Mouse (Mus musculus) inflammation-experienced regulatory T-cells, adult 16 weeks (primary cell): ENCODE results near the gene Rsrc2. TPM values are rescaled to one million over a fixed set of nuclear protein-coding genes. Genes with fewer than 3 reads are reported as not detected.

ENCODE experiments used
- polyA plus RNA-seq: library from polyadenylated mRNA; unstranded; fragments of 100-300 nt; shearing (Covaris generic); gene quantifications from one replicate; pipeline ENCODE4 v1.2.1, GENCODE M21; 2017

The Rsrc2 gene
- 207 TPM for polyA plus RNA-seq

DNA sequence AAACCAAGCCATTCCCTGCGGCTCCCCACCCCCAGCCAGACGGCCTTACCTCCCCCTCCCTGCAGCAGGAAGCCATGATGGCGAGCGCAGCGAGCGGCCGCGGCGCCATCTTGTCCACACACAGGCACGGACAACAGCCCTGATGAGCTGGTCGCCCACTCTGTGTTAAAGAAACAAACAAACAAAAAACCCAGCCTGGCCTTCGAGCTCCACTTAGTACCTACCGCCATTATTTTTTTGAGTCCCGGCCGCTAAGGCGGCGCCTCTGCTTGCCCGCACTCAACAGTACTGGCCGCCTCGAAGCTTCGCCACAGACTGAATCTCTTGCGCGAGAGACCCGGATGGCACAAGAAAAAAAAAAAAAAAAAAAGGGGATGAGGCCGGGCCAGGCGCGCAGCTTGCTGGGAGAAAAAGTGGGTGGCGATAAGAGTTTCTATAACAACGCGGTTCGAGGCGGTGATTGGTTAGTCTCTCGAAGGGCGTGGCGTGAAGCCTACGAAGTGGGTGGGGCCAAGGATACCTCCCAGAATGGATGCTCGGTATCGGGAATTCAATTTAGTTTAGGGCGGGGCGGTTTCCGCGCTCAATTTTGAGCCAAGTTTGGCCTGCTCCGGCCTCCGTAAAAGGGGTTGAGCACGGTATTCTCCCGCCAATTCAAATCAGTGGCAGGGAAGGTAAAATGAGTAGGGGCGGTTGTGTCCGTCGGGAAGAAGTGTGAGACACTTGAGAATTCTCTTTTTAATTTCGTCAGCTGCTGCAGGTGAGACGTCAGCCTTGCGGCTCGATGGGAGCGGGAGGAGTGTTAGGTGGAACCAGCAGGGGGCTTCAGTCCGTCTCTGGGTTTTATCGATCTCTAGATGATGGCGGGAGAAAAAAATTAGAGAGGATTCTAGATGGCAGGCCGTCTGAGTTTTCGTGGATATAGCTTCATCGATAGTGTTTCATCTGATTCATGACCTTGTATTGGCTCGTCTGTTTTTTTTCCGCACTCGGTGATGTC, at the start of gene Rsrc2, which contains the start of gene Kntc1:
TSS of gene Rsrc2 (minus strand) at position 350 of the 1,000 bp plus-strand sequence.
TSS of gene Kntc1 (plus strand) at position 652 of the 1,000 bp plus-strand sequence.

GRCm38 (mm10) chr5:123720328-123721311, 28.6 kb downstream of the Rsrc2 start, which contains the start of gene Zcchc8:
Gene Zcchc8 (minus strand): TSS chr5:123721100.

DNA sequence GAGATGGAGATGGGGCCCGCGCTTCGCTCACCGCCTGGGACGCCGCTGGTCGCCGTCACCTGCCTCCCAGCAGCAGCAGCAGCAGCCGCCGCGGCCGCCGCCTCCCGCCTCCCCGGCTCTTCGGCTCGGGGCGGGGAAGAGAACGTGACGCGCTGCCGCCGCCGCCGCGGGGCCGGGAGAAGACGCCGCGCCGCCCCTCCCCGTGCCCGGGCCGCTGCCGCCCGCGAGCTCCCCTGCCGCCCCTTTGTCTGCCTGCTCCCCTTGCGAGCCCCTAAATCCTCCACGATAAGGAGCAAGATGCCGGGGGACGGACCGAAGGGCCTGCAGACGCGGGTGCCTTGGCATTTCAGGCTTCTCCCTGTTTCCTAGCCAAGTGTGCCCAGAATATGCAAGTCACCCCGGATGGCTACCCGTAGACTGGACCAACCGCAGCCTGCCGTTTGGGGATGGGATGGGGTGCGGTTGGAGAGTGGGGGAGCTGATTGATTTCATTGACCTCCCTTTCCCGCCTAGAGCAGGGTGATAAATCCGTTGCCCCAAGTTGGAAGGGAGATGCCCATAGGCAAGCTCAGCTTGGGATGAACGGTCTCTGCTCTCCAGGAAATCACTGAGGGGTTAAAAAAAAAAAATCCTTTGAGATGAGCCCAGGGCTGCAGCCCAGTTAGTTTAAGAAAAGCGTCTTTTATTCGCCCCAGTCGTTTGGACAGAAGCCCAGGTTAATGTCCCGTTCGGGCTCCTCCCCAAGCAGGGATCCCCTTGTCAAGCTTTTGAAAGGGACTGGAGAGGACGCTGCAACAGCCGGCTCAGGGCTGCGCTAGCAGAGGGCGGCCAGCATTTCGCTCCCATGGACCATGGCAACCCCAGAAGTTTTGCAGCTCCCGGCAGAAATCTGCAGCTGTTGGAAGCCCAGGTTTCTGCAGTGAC, 64.7 kb downstream of the Rsrc2 start, which contains the start of gene Clip1:
TSS of gene Clip1 (minus strand) at position 398 of the 924 bp plus-strand sequence.

Other genes with a start within 250 kb of the Rsrc2 start
- gene B3gnt4, start 239.0 kb downstream of the Rsrc2 start, polyA plus RNA-seq, result 0.79 TPM
- 129 TPM for gene Diablo, start 225.2 kb downstream of the Rsrc2 start, polyA plus RNA-seq
- not detected for gene Gm49027, start 223.9 kb downstream of the Rsrc2 start, polyA plus RNA-seq
- 55.3 TPM for gene Vps33a, start 176.4 kb downstream of the Rsrc2 start, polyA plus RNA-seq
- gene Clip1, start 64.8 kb downstream of the Rsrc2 start, polyA plus RNA-seq, result 106 TPM
- gene Zcchc8, start 28.3 kb downstream of the Rsrc2 start, polyA plus RNA-seq, result 128 TPM
- 3.2 TPM for gene Kntc1, start 302 bp upstream of the Rsrc2 start, polyA plus RNA-seq
- gene Hcar2, start 116.1 kb upstream of the Rsrc2 start, polyA plus RNA-seq, result 1.2 TPM
- not detected for gene Hcar1, start 130.6 kb upstream of the Rsrc2 start, polyA plus RNA-seq
- 106 TPM for gene Denr, start 157.8 kb upstream of the Rsrc2 start, polyA plus RNA-seq
- gene Gm43518, start 178.0 kb upstream of the Rsrc2 start, polyA plus RNA-seq, result 5.3 TPM
- 7.5 TPM for gene Ccdc62, start 181.3 kb upstream of the Rsrc2 start, polyA plus RNA-seq
- 77.8 TPM for gene Hip1r, start 224.2 kb upstream of the Rsrc2 start, polyA plus RNA-seq